Mouse (Mus musculus) spleen, adult 2 months (tissue): ENCODE measurements around the gene Ltb4r1. TPM values are rescaled to one million over a fixed set of nuclear protein-coding genes. Genes with fewer than 3 reads are reported as not detected.

Source experiments
- DNase-seq, 2 experiments: peaks; one replicate each; pipeline versions ENCODE4 v3.0.0 to v3.0.0-alpha.2; 2012 to 2021; ENCODE audit warnings: low spot score in 2 of 2, low read depth in 1 of 2
- H3K27ac ChIP-seq: fragments of 200-500 bp; 2 replicates; pipeline ENCODE4 v1.5.1; 2012; ENCODE audit warnings: low read length, inconsistent platforms; ENCODE audit not compliant: insufficient read depth
- H3K27me3 ChIP-seq: fragments of 200-500 bp; 2 replicates; pipeline ENCODE4 v1.6.1; 2012; ENCODE audit warnings: mild to moderate bottlenecking, moderate library complexity, low read length, inconsistent platforms; ENCODE audit not compliant: control insufficient read depth, insufficient read depth
- H3K36me3 ChIP-seq: fragments of 200-500 bp; 2 replicates; pipeline ENCODE4 v1.6.1; 2012; ENCODE audit warnings: mild to moderate bottlenecking, low read length, inconsistent platforms; ENCODE audit not compliant: control insufficient read depth, insufficient read depth
- H3K4me1 ChIP-seq: fragments of 200-500 bp; 2 replicates; pipeline ENCODE4 v1.6.1; 2011; ENCODE audit warnings: inconsistent platforms; ENCODE audit not compliant: control insufficient read depth, insufficient read depth, insufficient read length
- H3K4me3 ChIP-seq: fragments of 200-500 bp; 2 replicates; pipeline ENCODE4 v1.5.1; 2011; ENCODE audit warnings: mild to moderate bottlenecking, inconsistent platforms; ENCODE audit not compliant: insufficient read depth, insufficient read length; ENCODE audit errors: extremely low read depth
- CTCF ChIP-seq: fragments of 200-500 bp; IDR thresholded peaks from 2 replicates; pipeline ENCODE4 v1.5.1; 2011; ENCODE audit warnings: mild to moderate bottlenecking, inconsistent platforms; ENCODE audit not compliant: insufficient read depth, insufficient read length, insufficient replicate concordance; ENCODE audit errors: extremely low read depth
- POLR2A ChIP-seq: fragments of 200-500 bp; IDR thresholded peaks from 2 replicates; pipeline ENCODE4 v1.6.1; 2011; ENCODE audit warnings: low read depth, low read length, inconsistent platforms
- WGBS: fragments of 180-500 bp; shearing (Covaris S2); methylation state at CpG from one replicate; pipeline ENCODE4 v1.1.7; 2018; 5-methylcytosine and 5-hydroxymethylcytosine counted together
- polyA plus RNA-seq: library from polyadenylated mRNA; depleted of rRNA; stranded (reverse); fragments of >200 nt; gene quantifications from 2 replicates; pipeline ENCODE4 v1.2.3, GENCODE M21; 2012; rRNA removed

The Ltb4r1 gene
- polyA plus RNA-seq, 1 experiment = 4.2 TPM

DNA sequence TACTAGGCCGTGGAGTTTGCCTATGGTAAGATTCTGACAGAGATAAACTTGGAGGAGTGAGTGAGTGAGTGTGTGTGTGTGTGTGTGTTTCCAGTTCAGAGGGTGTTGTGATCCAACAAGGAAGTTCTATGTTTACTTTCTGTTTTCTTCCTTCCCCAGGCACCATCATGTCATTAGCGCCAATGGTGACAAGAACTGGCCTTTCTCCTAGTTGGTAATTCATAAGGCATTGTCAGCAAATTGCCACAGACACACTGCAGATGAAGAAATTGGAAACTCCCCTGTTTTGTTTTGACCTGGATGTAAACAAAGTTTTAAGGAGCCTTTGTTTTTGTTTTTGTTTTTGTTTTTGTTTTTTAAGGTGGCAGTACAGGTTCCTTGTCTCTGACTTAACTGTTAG lies 27.7 kb downstream of the Ltb4r1 start:
- no peaks in the 10 kb centered on the region for H3K4me1 ChIP-seq
- no peak overlapping the region for H3K27ac ChIP-seq
- no peaks in the 10 kb centered on the region for H3K27me3 ChIP-seq
- no peaks in the 10 kb centered on the region for H3K36me3 ChIP-seq
- 68% methylated on average over 2 of the region's 2 CpGs for WGBS
- no peak for DNase-seq
- TF ChIP-seq CTCF = no peak
- TF ChIP-seq POLR2A = no peak
- no peak overlapping the region for H3K4me3 ChIP-seq

DNA sequence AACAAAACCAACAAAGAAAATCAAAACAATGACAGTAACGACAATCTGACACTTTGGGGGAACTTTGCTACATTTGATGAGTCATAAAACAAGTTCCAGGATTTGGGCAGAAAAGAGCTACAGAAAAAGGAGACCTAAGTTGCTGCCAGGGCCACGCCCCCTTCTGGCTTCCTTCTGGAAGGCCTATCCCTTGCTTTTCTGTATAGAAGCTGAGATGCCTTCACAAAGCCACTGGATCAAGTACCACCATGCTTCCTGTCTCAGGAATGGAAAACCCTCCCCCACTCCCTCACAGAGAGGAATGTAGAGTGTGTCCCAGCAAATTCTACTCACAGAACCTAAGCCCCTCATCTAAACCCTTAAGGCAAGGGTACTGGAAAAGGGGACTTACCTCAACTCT lies 28.2 kb downstream of the Ltb4r1 start:
- Histone ChIP-seq H3K4me3 (no peak overlapping the region), H3K4me1 (no peaks in the 10 kb centered on the region), H3K27ac (no peak overlapping the region), H3K36me3 (no peaks in the 10 kb centered on the region), H3K27me3 (no peaks in the 10 kb centered on the region)
- TF ChIP-seq CTCF (no peak), POLR2A (no peak)
- no peak for DNase-seq
- 69% methylated on average over 2 of the region's 2 CpGs for WGBS

DNA sequence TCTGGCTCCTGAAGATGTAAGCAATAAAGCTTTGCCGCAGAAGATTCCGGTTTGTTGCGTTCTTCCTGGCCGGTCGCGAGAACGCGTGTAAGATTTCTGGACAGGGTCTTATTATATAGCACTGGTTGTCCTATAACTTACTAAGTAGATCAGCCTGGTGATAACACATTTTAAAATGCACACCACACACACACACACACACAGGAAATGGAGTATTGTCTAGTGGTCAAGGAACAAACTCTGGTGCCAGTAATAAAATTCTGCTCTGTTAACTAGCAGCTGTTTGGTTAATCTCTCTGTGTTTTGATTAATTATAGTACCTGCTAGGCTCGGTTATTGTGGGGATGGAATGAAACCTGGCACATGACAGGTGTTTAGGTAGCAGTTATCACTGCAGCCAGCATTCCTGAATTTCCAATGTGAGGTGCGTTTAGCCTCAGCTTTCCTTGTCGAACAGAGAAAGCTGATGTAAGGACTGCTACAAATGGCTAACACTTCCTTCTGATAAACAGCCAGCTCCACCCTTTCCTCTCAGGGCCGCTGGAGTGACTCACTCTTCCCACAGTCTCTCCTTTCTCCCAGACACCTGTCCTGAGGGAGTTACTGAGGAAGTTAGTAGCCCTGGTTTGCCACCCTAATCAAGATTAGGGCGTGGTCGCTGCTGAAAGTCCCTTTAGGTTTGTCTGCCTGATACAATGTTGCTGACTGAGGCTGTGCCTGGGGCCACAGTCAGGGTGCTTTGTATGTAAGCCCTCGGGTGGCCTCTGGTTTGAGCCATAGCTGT lies 29.8 kb downstream of the Ltb4r1 start:
- Histone ChIP-seq H3K27ac (no peak overlapping the region), H3K4me3 (no peak overlapping the region), H3K36me3 (no peaks in the 10 kb centered on the region), H3K4me1 (no peaks in the 10 kb centered on the region), H3K27me3 (no peaks in the 10 kb centered on the region)
- no peak for DNase-seq
- no peak for TF ChIP-seq CTCF
- no peak for TF ChIP-seq POLR2A
- WGBS = 68% methylated on average over 15 of the region's 15 CpGs

DNA sequence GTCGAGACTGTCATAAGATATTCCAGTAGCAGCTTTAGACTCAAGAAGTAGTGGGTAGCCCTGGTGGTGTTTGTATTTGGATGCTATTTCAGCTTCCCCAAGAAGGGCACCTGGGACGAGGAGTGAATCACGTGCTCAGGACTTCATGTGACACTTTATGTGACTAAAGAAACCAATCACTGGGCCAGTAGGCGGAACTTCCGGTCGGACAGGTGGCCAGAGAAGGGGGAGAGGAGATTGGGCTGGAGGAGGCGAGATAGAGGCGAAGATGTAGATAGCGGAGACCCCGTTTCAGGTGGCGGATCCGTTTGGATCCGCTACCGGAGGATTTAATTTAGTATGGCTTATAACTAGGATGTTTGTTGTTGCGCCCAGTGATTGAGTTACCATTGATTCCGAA lies 49.1 kb downstream of the Ltb4r1 start:
- no peaks in the 10 kb centered on the region for H3K36me3 ChIP-seq
- no peaks in the 10 kb centered on the region for H3K4me1 ChIP-seq
- no peak for TF ChIP-seq POLR2A
- TF ChIP-seq CTCF = no peak
- H3K4me3 ChIP-seq = peak overlapping the region; percentile 16; the same call in 1 of the 2 replicates
- WGBS = 27% methylated on average over 16 of the region's 16 CpGs
- DNase-seq = peak in 1 of 2 experiments; percentile 34
- no peak overlapping the region for H3K27ac ChIP-seq
- peaks cover 2% of the 10 kb centered on the region; the same call in 1 of the 2 replicates for H3K27me3 ChIP-seq

DNA sequence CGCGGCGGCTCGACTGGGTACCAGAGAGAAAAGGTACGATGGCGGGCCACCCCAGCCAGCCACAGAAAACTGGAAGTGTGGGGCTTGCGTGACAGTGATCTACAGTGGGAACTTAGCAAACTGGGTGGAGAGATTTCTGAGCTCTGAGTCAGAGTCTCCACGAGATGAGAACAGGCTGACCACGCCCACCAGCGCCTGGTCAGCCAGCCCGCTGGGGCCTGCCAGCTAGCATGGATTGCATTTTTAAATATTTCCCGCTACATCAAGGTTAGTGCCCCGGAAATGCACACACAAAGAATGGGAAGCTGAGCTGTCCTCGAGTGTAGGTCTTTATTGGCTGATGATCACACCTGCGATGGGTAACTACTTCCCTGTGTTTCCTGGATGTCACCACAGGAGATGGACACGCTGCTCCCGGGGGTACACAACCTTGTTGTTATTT lies 49.6 kb downstream of the Ltb4r1 start:
- H3K36me3 ChIP-seq = no peaks in the 10 kb centered on the region
- 33% methylated on average over 17 of the region's 17 CpGs for WGBS
- no peak for DNase-seq
- peaks cover 2% of the 10 kb centered on the region; the same call in 1 of the 2 replicates for H3K27me3 ChIP-seq
- no peaks in the 10 kb centered on the region for H3K4me1 ChIP-seq
- no peak overlapping the region; the same call in 1 of the 2 replicates for H3K4me3 ChIP-seq
- H3K27ac ChIP-seq = no peak overlapping the region
- TF ChIP-seq POLR2A (no peak), CTCF (no peak)

Other genes starting within 250 kb of the Ltb4r1 start
- 0.02 and 0.40 TPM in 2 replicates for gene Nrl, start 241.0 kb upstream of the Ltb4r1 start, polyA plus RNA-seq
- gene Pck2, start 225.7 kb upstream of the Ltb4r1 start, polyA plus RNA-seq = 47.9 and 53.3 TPM in 2 replicates
- gene Dcaf11, start 206.0 kb upstream of the Ltb4r1 start, polyA plus RNA-seq = 73.4 and 77.6 TPM in 2 replicates
- 5.6 and 6.3 TPM in 2 replicates for gene A730061H03Rik, start 205.6 kb upstream of the Ltb4r1 start, polyA plus RNA-seq
- 1.4 and 1.5 TPM in 2 replicates for gene Fitm1, start 190.3 kb upstream of the Ltb4r1 start, polyA plus RNA-seq
- gene Psme1, start 187.8 kb upstream of the Ltb4r1 start, polyA plus RNA-seq = 101 and 118 TPM in 2 replicates
- gene Emc9, start 180.7 kb upstream of the Ltb4r1 start, polyA plus RNA-seq = 14.5 and 15.0 TPM in 2 replicates
- gene Psme2, start 174.8 kb upstream of the Ltb4r1 start, polyA plus RNA-seq = 60.4 and 67.7 TPM in 2 replicates
- 52.5 and 63.2 TPM in 2 replicates for gene Rnf31, start 174.3 kb upstream of the Ltb4r1 start, polyA plus RNA-seq
- 101 and 154 TPM in 2 replicates for gene Irf9, start 162.4 kb upstream of the Ltb4r1 start, polyA plus RNA-seq
- gene Rec8, start 147.9 kb upstream of the Ltb4r1 start, polyA plus RNA-seq = 0.92 and 2.4 TPM in 2 replicates
- 56.7 and 62.4 TPM in 2 replicates for gene Ipo4, start 130.0 kb upstream of the Ltb4r1 start, polyA plus RNA-seq
- 8.2 and 8.9 TPM in 2 replicates for gene Gm49378, start 128.1 kb upstream of the Ltb4r1 start, polyA plus RNA-seq
- gene Tm9sf1, start 122.2 kb upstream of the Ltb4r1 start, polyA plus RNA-seq = 44.6 and 45.1 TPM in 2 replicates
- gene Tssk4, start 115.8 kb upstream of the Ltb4r1 start, polyA plus RNA-seq = 1.6 TPM in 2 replicates
- gene Mdp1, start 105.5 kb upstream of the Ltb4r1 start, polyA plus RNA-seq = 19.7 and 19.9 TPM in 2 replicates
- 11.6 and 15.9 TPM in 2 replicates for gene Gmpr2, start 94.0 kb upstream of the Ltb4r1 start, polyA plus RNA-seq
- 158 and 177 TPM in 2 replicates for gene Nedd8, start 93.8 kb upstream of the Ltb4r1 start, polyA plus RNA-seq
- gene Tinf2, start 84.1 kb upstream of the Ltb4r1 start, polyA plus RNA-seq = 19.0 and 20.8 TPM in 2 replicates
- gene Tgm1, start 52.0 kb upstream of the Ltb4r1 start, polyA plus RNA-seq = 23.3 and 33.9 TPM in 2 replicates
- 47.3 and 62.6 TPM in 2 replicates for gene Rabggta, start 43.7 kb upstream of the Ltb4r1 start, polyA plus RNA-seq
- 62.7 and 86.6 TPM in 2 replicates for gene Dhrs1, start 20.3 kb upstream of the Ltb4r1 start, polyA plus RNA-seq
- gene Nop9, start 20.3 kb upstream of the Ltb4r1 start, polyA plus RNA-seq = 15.1 and 17.2 TPM in 2 replicates
- 0.33 and 0.46 TPM in 2 replicates for gene Cideb, start 7.5 kb upstream of the Ltb4r1 start, polyA plus RNA-seq
- gene Ltb4r2, start 4.5 kb upstream of the Ltb4r1 start, polyA plus RNA-seq = 0.83 and 2.1 TPM in 2 replicates
- 16.3 and 17.3 TPM in 2 replicates for gene Adcy4, start 18.1 kb downstream of the Ltb4r1 start, polyA plus RNA-seq
- 38.8 and 48.4 TPM in 2 replicates for gene Ripk3, start 22.9 kb downstream of the Ltb4r1 start, polyA plus RNA-seq
- gene Nfatc4, start 57.2 kb downstream of the Ltb4r1 start, polyA plus RNA-seq = 4.6 and 5.0 TPM in 2 replicates
- gene Nynrin, start 88.0 kb downstream of the Ltb4r1 start, polyA plus RNA-seq = 2.5 and 3.0 TPM in 2 replicates
- 0.07 and 0.13 TPM in 2 replicates for gene Cbln3, start 118.4 kb downstream of the Ltb4r1 start, polyA plus RNA-seq
- gene Khnyn, start 119.0 kb downstream of the Ltb4r1 start, polyA plus RNA-seq = 30.3 and 31.6 TPM in 2 replicates
- 22.3 and 25.1 TPM in 2 replicates for gene Sdr39u1, start 134.3 kb downstream of the Ltb4r1 start, polyA plus RNA-seq
- 1.0 and 1.4 TPM in 2 replicates for gene Cma1, start 178.7 kb downstream of the Ltb4r1 start, polyA plus RNA-seq
- gene Cma2, start 185.0 kb downstream of the Ltb4r1 start, polyA plus RNA-seq = not detected in 2 replicates